Mouse (Mus musculus): ENCODE data around the gene Wdr81. TPM values are rescaled to one million over a fixed set of nuclear protein-coding genes. Genes with fewer than 3 reads are reported as not detected.

Wdr81 gene
- polyA plus RNA-seq, 1 experiment from 2014 or later: 7.2 TPM

GRCm38 (mm10) chr11:75402271-75402690 is 52.2 kb downstream of the Wdr81 start:
- ATAC-seq (peak; percentile 82), DNase-seq (ENCODE audit: low spot score) (peak; percentile 87)
- Histone ChIP-seq H3K4me2 (replicated peaks; ENCODE audit: low read depth, low read length) (no peak overlapping the region), H3K9me3 (ENCODE audit: low read length) (no peaks in the 10 kb centered on the region), H3K27me3 (replicated peaks; ENCODE audit: insufficient read depth, low read length) (no peaks in the 10 kb centered on the region), H3K4me1 (ENCODE audit: insufficient read depth, low read depth, low read length) (0 out of 2 replicates have a peak, but pooled peaks cover 6% of the 10 kb centered on the region), H3K36me3 (ENCODE audit: insufficient read depth, low read length) (no peaks in the 10 kb centered on the region), H3K9ac (replicated peaks; ENCODE audit: low read depth) (no peak overlapping the region), H3K4me3 (ENCODE audit: low read depth, low read length) (no peak overlapping the region), H3K27ac (ENCODE audit: low read length) (no peak overlapping the region)
- no peak for TF ChIP-seq EP300 (IDR thresholded peaks at IDR 0.05)
- peak; percentile 84 for TF ChIP-seq CTCF (IDR thresholded peaks at IDR 0.05)
- 48% methylated on average over 5 of the region's 5 CpGs for WGBS

- Histone ChIP-seq H3K9ac (replicated peaks; ENCODE audit: low read depth) (no peak overlapping the region), H3K9me3 (ENCODE audit: low read length) (no peaks in the 10 kb centered on the region), H3K27ac (ENCODE audit: low read length) (no peak overlapping the region), H3K4me3 (ENCODE audit: low read depth, low read length) (no peak overlapping the region), H3K4me2 (replicated peaks; ENCODE audit: low read depth, low read length) (no peak overlapping the region), H3K4me1 (ENCODE audit: insufficient read depth, low read depth, low read length) (0 out of 2 replicates have a peak, but pooled peaks cover 6% of the 10 kb centered on the region), H3K36me3 (ENCODE audit: insufficient read depth, low read length) (no peaks in the 10 kb centered on the region), H3K27me3 (replicated peaks; ENCODE audit: insufficient read depth, low read length) (no peaks in the 10 kb centered on the region)
- no peak for TF ChIP-seq CTCF (IDR thresholded peaks at IDR 0.05)
- TF ChIP-seq EP300 (IDR thresholded peaks at IDR 0.05): no peak
- ATAC-seq (no peak), DNase-seq (ENCODE audit: low spot score) (no peak)
- WGBS: 77% methylated on average over 9 of the region's 9 CpGs
Observed at GRCm38 (mm10) chr11:75400099-75400498, 54.4 kb downstream of the Wdr81 start.

- no peak overlapping the region for H3K4me2 ChIP-seq (replicated peaks; ENCODE audit: low read depth, low read length)
- H3K4me3 ChIP-seq (ENCODE audit: low read depth, low read length): no peak overlapping the region
- TF ChIP-seq CTCF (IDR thresholded peaks at IDR 0.05): no peak
- TF ChIP-seq EP300 (IDR thresholded peaks at IDR 0.05): no peak
- no peaks in the 10 kb centered on the region for H3K36me3 ChIP-seq (ENCODE audit: insufficient read depth, low read length)
- no peak overlapping the region for H3K9ac ChIP-seq (replicated peaks; ENCODE audit: low read depth)
- 0 out of 2 replicates have a peak, but pooled peaks cover 6% of the 10 kb centered on the region for H3K4me1 ChIP-seq (ENCODE audit: insufficient read depth, low read depth, low read length)
- no peaks in the 10 kb centered on the region for H3K27me3 ChIP-seq (replicated peaks; ENCODE audit: insufficient read depth, low read length)
- ATAC-seq (no peak), DNase-seq (ENCODE audit: low spot score) (no peak)
- 84% methylated on average over 11 of the region's 11 CpGs for whole genome bisulfite sequencing
- no peak overlapping the region for H3K27ac ChIP-seq (ENCODE audit: low read length)
- H3K9me3 ChIP-seq (ENCODE audit: low read length): no peaks in the 10 kb centered on the region
Observed at GRCm38 (mm10) chr11:75399411-75399841, 55.1 kb downstream of the Wdr81 start.

GRCm38 (mm10) chr11:75397452-75397851 is 57.1 kb downstream of the Wdr81 start:
- ATAC-seq: no peak
- Histone ChIP-seq H3K9me3 (ENCODE audit: low read length) (no peaks in the 10 kb centered on the region), H3K36me3 (ENCODE audit: insufficient read depth, low read length) (no peaks in the 10 kb centered on the region), H3K9ac (replicated peaks; ENCODE audit: low read depth) (no peak overlapping the region), H3K27me3 (replicated peaks; ENCODE audit: insufficient read depth, low read length) (no peaks in the 10 kb centered on the region), H3K4me3 (ENCODE audit: low read depth, low read length) (no peak overlapping the region), H3K4me1 (ENCODE audit: insufficient read depth, low read depth, low read length) (no peaks in the 10 kb centered on the region), H3K27ac (ENCODE audit: low read length) (no peak overlapping the region), H3K4me2 (replicated peaks; ENCODE audit: low read depth, low read length) (no peak overlapping the region)
- WGBS: 77% methylated on average over 7 of the region's 7 CpGs
- DNase-seq (ENCODE audit: low spot score): no peak
- no peak for TF ChIP-seq EP300 (IDR thresholded peaks at IDR 0.05)
- no peak for TF ChIP-seq CTCF (IDR thresholded peaks at IDR 0.05)

GRCm38 (mm10) chr11:75395611-75396010 is 58.9 kb downstream of the Wdr81 start:
- Histone ChIP-seq H3K9ac (replicated peaks; ENCODE audit: low read depth) (no peak overlapping the region), H3K4me2 (replicated peaks; ENCODE audit: low read depth, low read length) (no peak overlapping the region), H3K36me3 (ENCODE audit: insufficient read depth, low read length) (no peaks in the 10 kb centered on the region), H3K27ac (ENCODE audit: low read length) (no peak overlapping the region), H3K4me1 (ENCODE audit: insufficient read depth, low read depth, low read length) (no peaks in the 10 kb centered on the region), H3K4me3 (ENCODE audit: low read depth, low read length) (no peak overlapping the region), H3K27me3 (replicated peaks; ENCODE audit: insufficient read depth, low read length) (no peaks in the 10 kb centered on the region), H3K9me3 (ENCODE audit: low read length) (no peaks in the 10 kb centered on the region)
- DNase-seq (ENCODE audit: low spot score): no peak
- 62% methylated on average over 1 of the region's 1 CpGs for WGBS
- no peak for TF ChIP-seq CTCF (IDR thresholded peaks at IDR 0.05)
- TF ChIP-seq EP300 (IDR thresholded peaks at IDR 0.05): no peak
- no peak for ATAC-seq

MicroRNA genes within 50 kb of the gene (microRNA counts, 519-probe panel; counts per million panel counts)
- microRNA mmu-miR-22: 6,782 counts per million, percentile 90 among the panel's probes with 10 or more counts

Small RNA genes lying within 50 kb of the gene (microRNA-seq; reads per million reads assigned to microRNA genes)
- gene Mir22: 13,736 reads per million, percentile 95 among the genes with 10 or more reads in this experiment

Other genes starting within 250 kb of the Wdr81 start
- 44.7 and 52.3 TPM in 2 replicates for gene Rpa1, start 106.4 kb downstream of the Wdr81 start, polyA plus RNA-seq (2015; fragmentation: Nextera tagmentation; extraction: Ambion mirVana)
- 6.4 and 6.6 TPM in 2 replicates for gene Smyd4, start 106.3 kb downstream of the Wdr81 start, polyA plus RNA-seq (2015; fragmentation: Nextera tagmentation; extraction: Ambion mirVana)
- gene Serpinf1, start 32.0 kb downstream of the Wdr81 start, polyA plus RNA-seq (2015; fragmentation: Nextera tagmentation; extraction: Ambion mirVana): 58.0 and 64.2 TPM in 2 replicates
- gene Serpinf2, start 15.1 kb downstream of the Wdr81 start, polyA plus RNA-seq (2015; fragmentation: Nextera tagmentation; extraction: Ambion mirVana): 0.14 and 0.19 TPM in 2 replicates
- 6.1 and 8.7 TPM in 2 replicates for gene Tlcd2, start 7.0 kb upstream of the Wdr81 start, polyA plus RNA-seq (2015; fragmentation: Nextera tagmentation; extraction: Ambion mirVana)
- 19.7 and 22.5 TPM in 2 replicates for gene Prpf8, start 32.1 kb upstream of the Wdr81 start, polyA plus RNA-seq (2015; fragmentation: Nextera tagmentation; extraction: Ambion mirVana)
- 12.4 and 15.7 TPM in 2 replicates for gene Rilp, start 55.4 kb upstream of the Wdr81 start, polyA plus RNA-seq (2015; fragmentation: Nextera tagmentation; extraction: Ambion mirVana)
- gene Scarf1, start 58.8 kb upstream of the Wdr81 start, polyA plus RNA-seq (2015; fragmentation: Nextera tagmentation; extraction: Ambion mirVana): 18.5 and 21.2 TPM in 2 replicates
- gene Slc43a2, start 77.0 kb upstream of the Wdr81 start, polyA plus RNA-seq (2015; fragmentation: Nextera tagmentation; extraction: Ambion mirVana): 18.2 and 24.0 TPM in 2 replicates
- gene Pitpna, start 133.4 kb upstream of the Wdr81 start, polyA plus RNA-seq (2015; fragmentation: Nextera tagmentation; extraction: Ambion mirVana): 71.1 and 74.4 TPM in 2 replicates
- gene Inpp5k, start 176.3 kb upstream of the Wdr81 start, polyA plus RNA-seq (2015; fragmentation: Nextera tagmentation; extraction: Ambion mirVana): 60.2 and 71.4 TPM in 2 replicates
- gene Myo1c, start 195.8 kb upstream of the Wdr81 start, polyA plus RNA-seq (2015; fragmentation: Nextera tagmentation; extraction: Ambion mirVana): 88.5 and 102 TPM in 2 replicates
- 83.8 and 90.3 TPM in 2 replicates for gene Crk, start 224.5 kb upstream of the Wdr81 start, polyA plus RNA-seq (2015; fragmentation: Nextera tagmentation; extraction: Ambion mirVana)